Mouse (Mus musculus): ENCODE measurements around the gene Dus3l. TPM values are rescaled to one million over a fixed set of nuclear protein-coding genes. Genes with fewer than 3 reads are reported as not detected.
A peak's percentile ranks its signal among the peaks of the same experiment; 100 is the strongest.

The Dus3l gene
- total RNA-seq (2017): 16.8 and 17.5 TPM in 2 replicates

DNA sequence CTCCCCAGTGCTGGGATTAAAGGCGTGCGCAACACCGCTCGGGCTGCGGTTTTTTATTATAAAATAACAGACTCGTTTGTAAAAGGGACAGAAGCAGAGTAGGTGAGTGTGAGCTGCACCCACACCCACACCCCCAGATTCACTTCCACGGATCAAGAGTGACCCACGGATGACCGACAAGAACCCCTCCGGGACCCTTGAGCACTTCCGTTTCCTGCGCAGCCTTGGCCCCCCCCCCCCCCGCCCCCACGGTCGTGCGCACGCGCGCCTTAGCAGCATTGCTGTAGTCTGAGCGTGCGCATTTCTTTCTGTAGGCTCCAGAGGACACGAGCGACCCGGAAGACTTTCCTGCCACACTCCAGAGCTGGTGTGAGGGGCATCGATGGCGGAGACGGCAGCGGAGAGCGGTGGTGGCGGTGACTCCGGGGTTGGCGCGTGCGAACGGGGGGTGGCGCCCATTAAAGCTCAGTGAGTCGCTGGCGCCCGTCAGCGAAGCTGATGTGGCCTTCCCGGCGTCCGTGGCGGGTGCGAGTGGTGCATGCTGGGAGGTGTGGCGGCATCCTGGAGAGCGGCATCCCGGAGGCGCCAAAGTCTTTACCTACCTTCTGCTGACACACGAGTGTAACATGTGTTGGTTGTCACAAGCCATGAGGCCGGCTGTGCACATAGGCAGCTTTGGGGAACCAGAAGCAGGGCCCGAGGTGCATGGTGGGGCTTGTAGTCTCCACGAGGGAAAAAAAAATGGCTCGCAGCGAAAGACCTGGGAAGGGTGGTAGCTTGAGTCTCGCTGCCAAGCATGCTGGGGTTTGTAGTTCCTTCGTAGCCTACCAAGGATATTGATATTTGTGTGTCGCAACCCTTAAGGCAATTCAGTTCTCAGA, at the start of gene Dus3l:
Dus3l (plus strand) TSS at position 284 of the 881 bp plus-strand sequence.
- ATAC-seq (replicated peaks; ENCODE audit: low read depth, poor library complexity, severe bottlenecking): peak; percentile 71

DNA sequence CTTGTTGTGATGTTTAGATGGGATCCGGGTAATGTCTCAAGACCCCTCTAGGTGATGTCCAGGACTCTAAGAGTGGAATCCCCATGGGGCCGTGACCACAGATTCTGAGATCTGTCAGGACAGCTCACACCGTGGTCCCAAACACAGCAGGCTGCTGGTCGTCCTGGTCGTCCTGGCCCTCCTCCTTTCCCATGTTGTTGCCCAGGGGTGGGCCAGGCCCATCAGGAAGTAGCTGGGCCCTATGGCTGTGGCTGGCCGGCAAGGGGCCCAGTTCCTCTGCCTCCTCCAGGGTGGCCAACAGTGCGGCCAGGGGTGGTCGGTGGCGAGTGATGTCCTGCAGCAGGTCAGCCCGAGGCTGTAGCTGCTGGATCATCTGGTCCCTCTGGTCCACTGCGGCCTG, 49.2 kb upstream of the Dus3l start:
- ATAC-seq (replicated peaks; ENCODE audit: low read depth, poor library complexity, severe bottlenecking): no peak

DNA sequence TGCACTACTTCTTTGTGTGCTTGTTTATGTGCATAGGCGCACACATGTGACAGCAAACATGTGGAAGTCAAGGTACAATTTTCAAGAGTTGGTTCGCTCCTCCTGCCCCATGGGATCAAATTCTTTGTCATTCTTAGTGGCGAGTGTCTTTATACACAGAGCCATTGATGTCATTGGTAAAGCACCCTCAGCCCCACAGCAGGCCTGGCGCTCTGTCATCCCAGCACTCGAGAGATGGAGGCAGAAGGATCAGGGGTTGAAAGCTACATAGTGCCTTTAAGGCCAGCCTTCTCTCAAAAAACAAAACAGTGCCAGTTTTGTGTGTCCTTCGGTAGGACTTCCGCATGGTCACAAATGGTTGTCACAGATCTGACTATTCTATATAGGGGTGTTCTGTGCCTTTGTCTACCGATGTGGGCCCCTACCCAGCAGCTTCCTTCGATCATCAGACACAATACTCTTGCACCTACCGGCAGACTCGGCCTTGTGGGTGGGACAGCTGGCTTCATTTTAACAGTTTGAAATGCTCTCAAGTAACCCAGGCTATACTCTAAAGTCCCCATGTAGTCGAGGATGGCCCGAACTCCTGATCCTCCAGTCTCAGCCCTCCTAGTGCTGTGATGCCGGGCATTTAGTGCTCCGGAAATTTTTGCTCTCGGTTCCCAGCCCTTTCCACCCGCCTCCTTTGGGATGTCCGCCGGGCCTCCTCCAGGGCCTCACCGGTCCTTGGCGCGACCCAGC, 48.5 kb upstream of the Dus3l start:
- ATAC-seq (replicated peaks; ENCODE audit: low read depth, poor library complexity, severe bottlenecking): no peak

DNA sequence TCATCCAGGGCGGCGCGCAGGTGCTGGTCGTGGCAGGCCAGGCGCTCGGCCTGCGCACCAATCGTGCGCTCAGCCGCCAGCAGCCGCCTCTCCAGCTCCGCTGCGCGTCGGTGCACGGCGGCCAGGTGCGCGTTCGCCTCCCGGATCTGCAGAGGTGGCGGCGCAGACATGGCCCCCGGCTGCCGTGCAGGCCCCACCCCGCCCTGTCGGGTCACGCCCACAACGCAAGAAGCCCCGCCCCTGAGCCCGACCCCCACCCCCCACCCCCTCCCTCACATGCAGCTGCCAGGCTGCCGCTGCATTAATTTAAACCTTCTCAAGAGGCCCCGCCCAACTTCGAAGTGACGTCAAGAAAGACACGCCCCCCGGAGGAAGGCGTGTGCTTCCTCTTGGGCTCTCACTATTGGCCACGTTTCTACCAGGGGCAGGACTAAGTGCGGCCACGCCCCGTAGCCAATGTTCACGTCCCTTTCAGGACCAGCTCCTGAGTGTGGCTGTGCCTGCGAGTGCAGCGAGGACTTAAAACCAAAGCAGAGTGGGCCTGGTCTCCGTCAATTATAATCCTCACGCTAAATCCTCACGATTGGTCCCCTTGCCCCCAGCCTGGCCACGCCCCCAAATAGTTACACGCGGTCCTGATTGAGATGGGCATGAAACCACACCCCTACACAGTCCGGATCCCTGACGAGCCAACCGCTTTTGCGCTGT, 47.7 kb upstream of the Dus3l start:
- peak; percentile 86 for ATAC-seq (replicated peaks; ENCODE audit: low read depth, poor library complexity, severe bottlenecking)

DNA sequence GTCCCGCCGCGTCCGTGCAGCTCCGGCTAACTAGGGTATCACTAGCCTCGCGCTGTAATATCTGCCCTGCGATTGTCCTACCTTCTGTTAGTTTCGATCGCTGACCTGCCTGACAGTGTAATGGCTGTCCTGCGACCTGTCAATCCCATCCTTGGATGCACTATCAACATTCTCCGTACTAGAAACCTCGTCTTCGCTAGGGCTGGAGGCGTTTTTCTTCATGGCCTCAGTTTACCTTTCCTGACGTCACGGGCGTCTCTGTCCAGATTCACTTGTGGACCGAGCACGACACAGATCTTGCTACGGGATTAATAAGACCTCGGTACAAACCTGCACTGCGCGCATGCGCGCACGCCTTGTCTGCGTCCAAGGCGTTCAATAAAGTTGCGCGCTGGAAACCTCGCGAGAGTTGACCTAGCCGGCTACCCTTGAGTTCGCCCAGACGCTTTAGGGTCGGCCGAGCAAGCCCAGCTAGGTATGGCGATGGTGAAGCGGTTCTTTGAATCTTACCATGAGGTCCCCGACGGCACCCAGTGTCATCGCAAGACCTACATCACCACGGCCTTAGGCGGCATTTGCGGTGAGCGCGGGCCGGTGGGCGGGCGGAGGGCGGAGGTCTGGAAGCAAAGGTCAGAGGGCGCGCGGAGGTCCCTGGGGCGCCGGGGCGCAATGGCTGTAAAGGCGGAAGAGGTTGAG, 47.0 kb upstream of the Dus3l start, which contains the start of the genes Ndufa11 and Vmac:
Ndufa11 (plus strand) TSS at position 405 of the 696 bp plus-strand sequence.
Vmac (minus strand) TSS at position 660 of the 696 bp plus-strand sequence.
- ATAC-seq (replicated peaks; ENCODE audit: low read depth, poor library complexity, severe bottlenecking): peak; percentile 64

DNA sequence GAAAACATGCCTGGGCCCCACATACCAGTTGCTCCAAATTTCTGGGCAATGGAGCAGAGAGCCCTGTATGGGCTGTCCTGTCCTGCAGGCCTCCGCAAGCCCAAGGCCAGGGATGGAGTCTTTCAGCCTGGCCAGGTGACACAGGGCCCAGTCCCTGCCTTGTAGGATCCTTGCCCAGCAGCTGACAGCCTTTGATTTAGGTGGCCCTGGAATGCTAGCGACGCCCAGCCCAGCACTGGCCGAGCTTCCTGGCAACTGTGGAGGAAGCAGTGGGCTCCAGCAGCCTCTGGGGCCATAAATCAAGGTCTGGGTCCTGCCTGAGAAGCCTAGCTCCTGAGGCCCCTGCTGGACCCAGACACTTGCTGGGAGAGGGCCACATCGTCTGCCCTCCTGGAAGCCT, 42.1 kb upstream of the Dus3l start:
- no peak for ATAC-seq (replicated peaks; ENCODE audit: low read depth, poor library complexity, severe bottlenecking)

DNA sequence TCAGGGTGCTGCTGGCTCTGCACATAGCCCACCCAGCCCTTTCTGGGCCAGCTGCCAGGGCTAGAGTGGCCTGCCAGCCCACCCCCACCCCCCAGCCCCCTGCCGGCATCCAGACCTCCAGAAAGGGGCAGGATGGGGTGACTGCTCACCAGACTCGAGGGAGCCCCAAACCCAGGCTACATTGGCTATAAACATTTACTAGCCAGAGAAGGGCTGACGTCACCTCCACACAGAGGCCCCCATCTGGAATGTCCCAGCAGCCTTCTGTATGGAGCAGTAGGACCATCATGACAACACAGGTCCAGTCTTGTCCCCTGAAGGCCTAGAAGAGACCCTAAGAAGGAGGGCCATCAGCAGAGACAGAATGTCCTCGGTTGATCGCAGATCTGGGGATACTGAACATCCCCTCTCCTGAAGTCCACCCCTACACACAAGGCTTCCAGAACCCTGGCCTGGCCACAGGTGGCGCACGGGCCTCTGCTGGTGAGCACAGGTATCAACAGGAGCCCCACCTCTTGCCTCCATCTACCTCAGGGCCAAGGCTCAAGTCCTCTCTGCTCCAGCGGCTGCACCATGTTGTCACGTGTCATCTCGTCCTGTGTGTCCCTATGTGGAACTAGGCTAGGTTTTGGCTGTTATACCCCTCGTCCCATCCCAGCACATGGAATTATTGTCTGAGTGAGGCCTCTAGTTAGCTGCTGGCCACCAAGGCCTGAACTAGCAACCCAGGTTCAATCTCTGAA, 41.0 kb upstream of the Dus3l start:
- no peak for ATAC-seq (replicated peaks; ENCODE audit: low read depth, poor library complexity, severe bottlenecking)

DNA sequence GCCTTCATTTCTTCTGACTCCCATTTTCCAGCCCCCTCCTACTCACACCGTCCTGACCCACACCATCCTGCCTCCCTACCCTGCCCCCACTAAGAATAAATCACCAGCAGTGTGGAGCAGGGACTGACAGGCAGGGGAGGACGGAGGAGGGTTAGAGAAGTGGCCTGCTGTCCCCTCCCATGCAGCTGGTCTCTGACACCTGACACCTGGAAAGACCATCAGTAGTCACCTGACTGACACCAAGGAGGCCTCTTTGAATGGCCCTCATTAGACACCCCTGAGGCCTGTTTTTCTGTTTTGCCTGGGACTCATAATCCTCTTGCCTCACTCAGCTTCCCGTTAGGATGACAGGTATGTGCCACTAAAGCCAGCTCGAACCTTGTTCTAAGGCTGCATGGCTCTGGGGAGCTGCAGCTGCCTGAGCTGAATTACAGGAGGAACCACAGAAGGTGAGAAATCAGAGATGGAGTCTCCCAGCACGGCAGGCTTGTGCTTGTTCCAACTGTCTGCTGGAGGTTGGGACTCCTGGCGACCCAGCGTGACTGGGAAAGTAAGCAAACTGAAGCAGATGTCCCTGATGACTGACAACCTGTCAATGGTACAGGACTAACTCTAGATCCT, 37.4 kb upstream of the Dus3l start:
- no peak for ATAC-seq (replicated peaks; ENCODE audit: low read depth, poor library complexity, severe bottlenecking)

DNA sequence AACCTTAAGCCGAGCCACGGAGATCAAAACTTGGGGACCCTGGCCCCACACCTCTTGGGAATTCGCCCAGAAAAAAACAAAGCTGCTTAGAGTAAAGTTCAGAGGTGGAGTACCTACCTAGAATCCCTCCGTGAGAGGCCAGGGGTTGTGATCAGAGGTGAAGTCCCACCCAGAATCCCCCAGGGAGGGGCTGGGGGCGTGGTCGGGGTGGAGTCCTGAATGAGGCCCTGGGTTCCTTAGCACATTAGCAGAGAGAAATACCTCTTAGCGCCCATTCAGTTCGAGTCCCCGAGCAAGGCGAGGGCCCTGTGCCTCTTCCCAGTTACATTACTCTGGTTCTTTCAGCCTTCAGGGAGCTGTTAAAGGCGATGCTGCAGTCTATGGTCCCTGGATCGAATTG, 36.9 kb upstream of the Dus3l start:
- ATAC-seq (replicated peaks; ENCODE audit: low read depth, poor library complexity, severe bottlenecking): no peak

DNA sequence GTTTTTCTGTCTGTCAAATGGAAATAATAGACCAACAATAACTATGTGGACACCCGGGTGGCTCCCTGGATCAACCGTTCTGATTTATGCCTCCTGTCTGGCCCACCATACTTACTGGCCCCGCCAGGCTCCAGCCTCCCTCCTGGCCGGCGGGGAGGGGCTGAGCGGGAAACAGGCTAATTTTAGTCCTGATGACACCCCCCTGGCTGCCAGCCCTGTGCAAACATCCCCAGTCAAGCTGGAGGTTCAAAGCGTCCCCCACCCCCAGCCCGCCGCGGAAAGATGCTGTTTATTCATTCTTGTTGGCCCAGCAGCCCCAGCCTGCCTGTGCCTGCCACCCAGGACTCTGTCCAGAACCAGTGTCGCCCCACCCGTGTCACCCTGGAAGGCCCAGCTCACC, 36.4 kb upstream of the Dus3l start:
- ATAC-seq (replicated peaks; ENCODE audit: low read depth, poor library complexity, severe bottlenecking): no peak

DNA sequence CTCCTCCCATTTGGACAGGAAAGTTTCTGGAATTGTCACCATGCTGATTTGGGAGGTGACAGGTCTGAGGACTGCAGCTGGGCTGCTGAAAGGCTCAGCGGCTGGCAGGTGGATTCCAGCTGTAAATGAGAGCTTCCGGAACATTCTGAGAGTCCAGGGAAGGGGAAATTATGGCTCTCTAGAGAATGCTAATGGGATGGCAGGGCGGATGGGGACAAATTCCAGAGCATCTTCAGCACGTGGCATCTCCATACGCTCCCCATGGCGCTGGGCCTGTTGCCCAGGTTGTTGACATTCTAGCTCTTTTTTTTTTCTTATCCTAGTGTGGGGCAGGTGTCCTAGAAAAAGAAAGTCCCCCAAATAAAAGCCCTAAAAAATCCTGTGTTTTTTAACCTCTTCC, 35.4 kb upstream of the Dus3l start:
- no peak for ATAC-seq (replicated peaks; ENCODE audit: low read depth, poor library complexity, severe bottlenecking)

DNA sequence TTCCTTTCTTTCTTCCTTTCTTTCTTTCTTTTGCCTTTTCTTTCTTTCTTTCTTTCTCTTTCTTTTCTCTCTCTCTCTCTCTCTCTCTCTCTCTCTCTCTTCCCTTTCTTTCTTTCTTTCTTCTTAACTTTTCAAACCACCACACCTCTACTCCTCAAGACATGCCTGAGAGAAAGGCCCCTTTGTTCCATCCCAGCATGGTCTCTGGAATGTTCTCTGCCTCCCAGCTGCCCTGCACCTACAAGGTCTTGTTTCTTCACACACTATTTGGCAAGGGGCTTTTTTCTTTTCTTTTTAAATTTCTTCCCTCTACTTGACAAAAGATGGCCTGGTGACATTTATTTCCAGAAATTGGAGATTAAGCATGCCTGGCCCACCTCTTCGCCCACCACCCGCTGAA, 34.9 kb upstream of the Dus3l start:
- ATAC-seq (replicated peaks; ENCODE audit: low read depth, poor library complexity, severe bottlenecking): no peak

DNA sequence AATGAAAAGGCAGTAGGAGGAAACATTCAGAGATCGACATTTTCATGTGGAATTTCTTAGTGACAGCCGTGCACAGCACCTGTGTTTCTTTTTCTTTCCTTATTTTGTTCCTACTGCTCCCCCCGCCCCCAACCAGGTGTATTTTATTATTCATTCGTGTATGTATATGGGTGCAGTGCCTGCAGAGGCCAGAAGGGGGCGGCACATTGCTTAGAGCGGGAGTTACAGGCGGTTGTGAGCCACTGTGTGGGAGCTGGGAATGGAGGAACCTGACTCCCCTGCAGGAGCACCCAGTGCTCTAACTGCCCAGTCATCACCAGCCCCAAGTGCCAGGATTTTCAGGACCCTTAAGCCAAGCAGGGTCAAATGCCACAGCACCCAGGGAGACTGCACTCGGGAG, 28.0 kb upstream of the Dus3l start:
- ATAC-seq (replicated peaks; ENCODE audit: low read depth, poor library complexity, severe bottlenecking): peak; percentile 30; the same call in 1 of the 2 replicates

DNA sequence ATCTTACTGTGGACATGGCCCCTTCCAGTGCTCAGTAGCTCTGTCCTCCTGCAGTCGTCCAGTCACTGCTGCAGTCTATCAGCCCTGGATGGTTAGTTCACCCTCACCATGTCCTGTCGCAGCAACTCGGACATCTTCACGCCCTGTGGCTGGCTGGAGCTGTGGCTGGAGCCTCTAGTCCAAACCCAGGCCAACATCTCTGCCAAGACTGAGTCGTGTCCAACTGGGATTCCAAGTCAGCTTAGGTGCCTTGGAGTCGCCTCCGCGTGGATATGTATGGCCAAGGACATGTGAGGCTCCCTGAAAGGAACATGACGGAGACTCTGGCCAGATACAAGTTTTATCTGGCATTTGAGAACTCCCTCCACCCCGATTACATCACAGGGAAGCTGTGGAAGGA, 26.3 kb upstream of the Dus3l start:
- ATAC-seq (replicated peaks; ENCODE audit: low read depth, poor library complexity, severe bottlenecking): no peak

DNA sequence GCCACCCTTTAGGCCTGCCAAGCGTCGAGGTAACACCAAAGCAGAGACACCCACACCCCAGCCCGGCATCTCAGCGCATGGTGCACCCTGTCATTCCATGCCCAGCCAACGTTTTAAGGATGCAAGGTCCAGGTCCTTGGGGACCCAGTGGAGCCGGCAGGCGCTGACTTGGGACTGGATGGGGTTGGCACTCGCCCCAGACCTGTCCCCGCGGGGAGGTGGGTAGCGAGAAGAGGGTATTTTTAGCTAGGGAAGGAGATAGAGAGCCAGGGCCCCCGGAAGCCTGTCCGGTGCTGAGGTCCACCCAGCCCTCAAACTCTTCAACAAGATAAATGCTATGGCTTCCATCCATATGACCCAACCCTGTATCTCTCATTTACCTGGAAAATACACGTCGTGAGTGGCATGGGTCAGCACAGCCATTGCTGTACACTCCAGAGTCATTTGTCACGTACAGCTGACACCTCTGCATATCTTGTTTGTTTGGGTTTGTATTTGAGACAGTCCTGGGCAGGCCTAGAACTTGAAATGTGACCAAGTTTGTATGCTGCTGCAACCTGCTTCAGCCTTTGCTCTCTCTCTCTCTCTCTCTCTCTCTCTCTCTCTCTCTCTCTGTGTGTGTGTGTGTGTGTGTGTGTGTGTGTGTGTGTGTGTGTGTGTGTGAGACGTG, 24.3 kb upstream of the Dus3l start:
- ATAC-seq (replicated peaks; ENCODE audit: low read depth, poor library complexity, severe bottlenecking): no peak

DNA sequence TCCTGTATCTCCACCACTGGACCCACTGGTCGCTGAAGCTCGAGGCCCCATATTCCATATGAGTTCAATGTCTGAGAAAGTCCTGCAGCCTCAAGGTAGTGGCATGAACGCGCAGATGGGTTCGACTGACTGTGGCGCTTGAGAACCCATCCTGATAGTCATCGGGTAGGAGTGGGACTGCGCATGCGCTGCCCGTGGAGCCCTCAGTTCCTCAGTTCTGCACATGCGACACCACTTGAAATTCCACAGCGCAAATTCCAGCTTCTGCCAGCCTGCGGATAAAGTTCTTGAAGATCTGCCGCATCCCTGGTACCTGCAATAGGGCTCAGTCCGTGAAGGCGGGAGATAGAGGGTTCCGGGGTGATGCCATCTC, 23.8 kb upstream of the Dus3l start:
- ATAC-seq (replicated peaks; ENCODE audit: low read depth, poor library complexity, severe bottlenecking): no peak

DNA sequence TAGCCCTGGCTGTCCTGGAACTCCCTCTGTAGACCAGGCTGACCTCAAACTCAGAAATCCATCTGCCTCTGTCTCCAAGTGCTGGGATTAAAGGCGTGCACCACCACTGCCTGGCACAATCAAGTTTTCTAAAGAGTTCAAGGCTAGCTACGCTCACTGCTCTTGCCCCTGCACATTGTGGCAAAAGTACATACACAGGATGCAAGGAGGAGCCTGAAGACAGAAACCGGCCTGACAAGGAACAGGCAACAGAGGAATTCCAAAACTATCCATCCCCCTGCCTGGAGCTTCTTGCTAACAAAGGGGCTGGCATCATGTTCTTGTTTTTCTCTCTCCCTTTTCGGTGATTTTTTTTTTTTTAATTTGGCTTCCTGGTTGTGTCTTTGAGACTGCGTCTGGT, 20.4 kb upstream of the Dus3l start:
- ATAC-seq (replicated peaks; ENCODE audit: low read depth, poor library complexity, severe bottlenecking): no peak

DNA sequence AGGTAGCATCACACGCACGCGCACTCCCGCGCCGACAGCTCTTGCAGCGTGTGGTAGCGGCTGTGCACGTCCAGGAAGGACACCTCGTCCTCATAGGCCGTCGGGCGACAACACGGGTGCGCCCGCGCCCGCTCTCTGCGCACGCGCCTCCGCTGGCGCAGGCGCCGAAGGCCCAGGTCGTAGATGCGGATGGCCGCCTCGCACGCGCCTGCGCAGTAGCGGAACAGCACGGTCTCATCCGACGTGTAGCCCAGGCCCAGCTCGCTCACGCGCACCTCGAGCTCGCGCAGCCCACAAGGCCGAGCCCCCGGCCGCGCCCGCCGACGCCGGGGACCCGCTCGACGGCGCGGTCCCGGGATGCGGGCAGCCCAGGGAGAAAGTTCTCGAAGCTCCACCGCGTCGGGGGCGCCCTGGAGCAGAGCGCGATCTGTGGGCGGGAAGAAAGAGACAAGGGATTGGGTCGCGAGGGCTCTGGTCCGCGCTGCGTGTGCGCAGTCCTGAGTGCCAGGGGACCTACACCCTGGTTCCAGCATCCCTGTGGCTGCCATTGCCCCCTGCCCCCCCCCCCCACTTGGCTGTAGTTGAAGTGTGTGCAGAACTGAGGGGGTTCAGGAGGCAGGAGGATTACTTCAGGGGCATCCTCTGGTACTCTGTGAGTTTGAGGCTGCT, 13.0 kb upstream of the Dus3l start:
- no peak for ATAC-seq (replicated peaks; ENCODE audit: low read depth, poor library complexity, severe bottlenecking)
